Mouse (Mus musculus): Measurements from ENCODE around the gene Rab3d. TPM values are rescaled to one million over a fixed set of nuclear protein-coding genes. Genes with fewer than 3 reads are reported as not detected.
A peak's percentile ranks its signal among the peaks of the same experiment; 100 is the strongest.

The Rab3d gene
- polyA plus RNA-seq, 1 experiment from 2014 or later = 7.5 TPM

GRCm38 (mm10) chr9:21958372-21958771 is 40.4 kb upstream of the Rab3d start:
- no peaks in the 10 kb centered on the region for H3K9me3 ChIP-seq (ENCODE audit: control insufficient read depth, low read length)
- WGBS = 85% methylated on average over 5 of the region's 5 CpGs
- no peak for DNase-seq (ENCODE audit: low spot score)
- no peak for ATAC-seq (replicated peaks; ENCODE audit: low FRiP score)
- peaks cover 9% of the 10 kb centered on the region; the same call in 1 of the 2 replicates for H3K4me1 ChIP-seq (replicated peaks; ENCODE audit: control insufficient read depth, insufficient read depth, low read length)
- no peak overlapping the region for H3K4me3 ChIP-seq (ENCODE audit: low read depth, low read length)
- H3K36me3 ChIP-seq (ENCODE audit: control insufficient read depth, insufficient read depth, low read length) = no peaks in the 10 kb centered on the region
- H3K27ac ChIP-seq (ENCODE audit: low read depth, low read length) = no peak overlapping the region
- no peak overlapping the region for H3K4me2 ChIP-seq (ENCODE audit: low read depth, low read length, severe bottlenecking)
- no peak overlapping the region for H3K9ac ChIP-seq (ENCODE audit: low read length)
- peaks cover 38% of the 10 kb centered on the region for H3K27me3 ChIP-seq (ENCODE audit: control insufficient read depth, insufficient read depth, low read length)

GRCm38 (mm10) chr9:21955570-21956281 is 37.7 kb upstream of the Rab3d start, which contains the start of gene Swsap1:
TSS of gene Swsap1 (plus strand) at chr9:21955755.
- under 1% methylated on average over 51 of the region's 54 CpGs for WGBS
- peaks cover 6% of the 10 kb centered on the region; the same call in 1 of the 2 replicates for H3K4me1 ChIP-seq (replicated peaks; ENCODE audit: control insufficient read depth, insufficient read depth, low read length)
- H3K36me3 ChIP-seq (ENCODE audit: control insufficient read depth, insufficient read depth, low read length) = no peaks in the 10 kb centered on the region
- H3K4me3 ChIP-seq (ENCODE audit: low read depth, low read length) = peak within 1 kb of the TSS; percentile 73
- DNase-seq (ENCODE audit: low spot score) (peak; percentile 96), ATAC-seq (replicated peaks; ENCODE audit: low FRiP score) (peak; percentile 98)
- H3K4me2 ChIP-seq (ENCODE audit: low read depth, low read length, severe bottlenecking) = peak within 1 kb of the TSS; percentile 61
- H3K27me3 ChIP-seq (ENCODE audit: control insufficient read depth, insufficient read depth, low read length) = peaks cover 12% of the 10 kb centered on the region
- H3K9ac ChIP-seq (ENCODE audit: low read length) = peak within 1 kb of the TSS; percentile 89
- no peaks in the 10 kb centered on the region for H3K9me3 ChIP-seq (ENCODE audit: control insufficient read depth, low read length)
- peak within 1 kb of the TSS; percentile 80 for H3K27ac ChIP-seq (ENCODE audit: low read depth, low read length)

GRCm38 (mm10) chr9:21955225-21955569 is 37.2 kb upstream of the Rab3d start:
- 2% methylated on average over 18 of the region's 18 CpGs for WGBS
- peaks cover 7% of the 10 kb centered on the region for H3K27me3 ChIP-seq (ENCODE audit: control insufficient read depth, insufficient read depth, low read length)

GRCm38 (mm10) chr9:21954635-21955034 is 36.6 kb upstream of the Rab3d start:
- H3K4me1 ChIP-seq (replicated peaks; ENCODE audit: control insufficient read depth, insufficient read depth, low read length) = peaks cover 6% of the 10 kb centered on the region; the same call in 1 of the 2 replicates
- no peaks in the 10 kb centered on the region for H3K36me3 ChIP-seq (ENCODE audit: control insufficient read depth, insufficient read depth, low read length)
- no peak overlapping the region for H3K9ac ChIP-seq (ENCODE audit: low read length)
- ATAC-seq (replicated peaks; ENCODE audit: low FRiP score) = no peak
- H3K27me3 ChIP-seq (ENCODE audit: control insufficient read depth, insufficient read depth, low read length) = peaks cover 4% of the 10 kb centered on the region
- 80% methylated on average over 3 of the region's 3 CpGs for WGBS
- no peaks in the 10 kb centered on the region for H3K9me3 ChIP-seq (ENCODE audit: control insufficient read depth, low read length)
- H3K27ac ChIP-seq (ENCODE audit: low read depth, low read length) = no peak overlapping the region
- no peak for DNase-seq (ENCODE audit: low spot score)
- H3K4me3 ChIP-seq (ENCODE audit: low read depth, low read length) = no peak overlapping the region
- peak overlapping the region; percentile 61; the same call in 1 of the 2 replicates for H3K4me2 ChIP-seq (ENCODE audit: low read depth, low read length, severe bottlenecking)

More at GRCm38 (mm10) chr9:21955225-21955569, 37.2 kb upstream of the Rab3d start:
- H3K4me3 ChIP-seq (ENCODE audit: low read depth, low read length) = peak overlapping the region; percentile 73
- no peaks in the 10 kb centered on the region for H3K9me3 ChIP-seq (ENCODE audit: control insufficient read depth, low read length)
- H3K36me3 ChIP-seq (ENCODE audit: control insufficient read depth, insufficient read depth, low read length) = no peaks in the 10 kb centered on the region
- H3K9ac ChIP-seq (ENCODE audit: low read length) = peak overlapping the region; percentile 89
- H3K4me1 ChIP-seq (replicated peaks; ENCODE audit: control insufficient read depth, insufficient read depth, low read length) = peaks cover 6% of the 10 kb centered on the region; the same call in 1 of the 2 replicates
- ATAC-seq (replicated peaks; ENCODE audit: low FRiP score) = peak; percentile 66
- peak overlapping the region; percentile 61 for H3K4me2 ChIP-seq (ENCODE audit: low read depth, low read length, severe bottlenecking)
- H3K27ac ChIP-seq (ENCODE audit: low read depth, low read length) = peak overlapping the region; percentile 80; the same call in 1 of the 2 replicates
- DNase-seq (ENCODE audit: low spot score) = no peak

GRCm38 (mm10) chr9:21953600-21953999 is 35.6 kb upstream of the Rab3d start:
- Histone ChIP-seq H3K4me2 (ENCODE audit: low read depth, low read length, severe bottlenecking) (no peak overlapping the region), H3K27ac (ENCODE audit: low read depth, low read length) (no peak overlapping the region)

GRCm38 (mm10) chr9:21951977-21952376 is 34.0 kb upstream of the Rab3d start:
- Histone ChIP-seq H3K9me3 (ENCODE audit: control insufficient read depth, low read length) (no peaks in the 10 kb centered on the region), H3K36me3 (ENCODE audit: control insufficient read depth, insufficient read depth, low read length) (no peaks in the 10 kb centered on the region), H3K9ac (ENCODE audit: low read length) (no peak overlapping the region), H3K27ac (ENCODE audit: low read depth, low read length) (no peak overlapping the region), H3K4me1 (replicated peaks; ENCODE audit: control insufficient read depth, insufficient read depth, low read length) (peaks cover 9% of the 10 kb centered on the region; the same call in 1 of the 2 replicates), H3K4me3 (ENCODE audit: low read depth, low read length) (no peak overlapping the region), H3K27me3 (ENCODE audit: control insufficient read depth, insufficient read depth, low read length) (no peaks in the 10 kb centered on the region), H3K4me2 (ENCODE audit: low read depth, low read length, severe bottlenecking) (no peak overlapping the region)
- ATAC-seq (replicated peaks; ENCODE audit: low FRiP score) (no peak), DNase-seq (ENCODE audit: low spot score) (no peak)
- 93% methylated on average over 3 of the region's 3 CpGs for WGBS

More at GRCm38 (mm10) chr9:21953600-21953999, 35.6 kb upstream of the Rab3d start:
- Histone ChIP-seq H3K9me3 (ENCODE audit: control insufficient read depth, low read length) (no peaks in the 10 kb centered on the region), H3K36me3 (ENCODE audit: control insufficient read depth, insufficient read depth, low read length) (no peaks in the 10 kb centered on the region), H3K4me1 (replicated peaks; ENCODE audit: control insufficient read depth, insufficient read depth, low read length) (peaks cover 6% of the 10 kb centered on the region; the same call in 1 of the 2 replicates), H3K9ac (ENCODE audit: low read length) (no peak overlapping the region), H3K4me3 (ENCODE audit: low read depth, low read length) (no peak overlapping the region), H3K27me3 (ENCODE audit: control insufficient read depth, insufficient read depth, low read length) (no peaks in the 10 kb centered on the region)
- WGBS = 11% methylated on average over 3 of the region's 3 CpGs
- ATAC-seq (replicated peaks; ENCODE audit: low FRiP score) (no peak), DNase-seq (ENCODE audit: low spot score) (no peak)

- Histone ChIP-seq H3K27me3 (ENCODE audit: control insufficient read depth, insufficient read depth, low read length) (no peaks in the 10 kb centered on the region), H3K9ac (ENCODE audit: low read length) (no peak overlapping the region), H3K9me3 (ENCODE audit: control insufficient read depth, low read length) (no peaks in the 10 kb centered on the region), H3K27ac (ENCODE audit: low read depth, low read length) (no peak overlapping the region), H3K4me1 (replicated peaks; ENCODE audit: control insufficient read depth, insufficient read depth, low read length) (peaks cover 4% of the 10 kb centered on the region; the same call in 1 of the 2 replicates), H3K4me2 (ENCODE audit: low read depth, low read length, severe bottlenecking) (no peak overlapping the region), H3K4me3 (ENCODE audit: low read depth, low read length) (no peak overlapping the region), H3K36me3 (ENCODE audit: control insufficient read depth, insufficient read depth, low read length) (no peaks in the 10 kb centered on the region)
- DNase-seq (ENCODE audit: low spot score) = peak; percentile 87
- WGBS = 21% methylated on average over 11 of the region's 11 CpGs
- no peak for ATAC-seq (replicated peaks; ENCODE audit: low FRiP score)
Observed at GRCm38 (mm10) chr9:21950322-21950721, 32.3 kb upstream of the Rab3d start.

- Histone ChIP-seq H3K4me1 (replicated peaks; ENCODE audit: control insufficient read depth, insufficient read depth, low read length) (peaks cover 4% of the 10 kb centered on the region; the same call in 1 of the 2 replicates), H3K9me3 (ENCODE audit: control insufficient read depth, low read length) (no peaks in the 10 kb centered on the region), H3K36me3 (ENCODE audit: control insufficient read depth, insufficient read depth, low read length) (no peaks in the 10 kb centered on the region), H3K9ac (ENCODE audit: low read length) (no peak overlapping the region), H3K27me3 (ENCODE audit: control insufficient read depth, insufficient read depth, low read length) (no peaks in the 10 kb centered on the region), H3K4me3 (ENCODE audit: low read depth, low read length) (no peak overlapping the region), H3K27ac (ENCODE audit: low read depth, low read length) (no peak overlapping the region), H3K4me2 (ENCODE audit: low read depth, low read length, severe bottlenecking) (no peak overlapping the region)
- DNase-seq (ENCODE audit: low spot score) (no peak), ATAC-seq (replicated peaks; ENCODE audit: low FRiP score) (no peak)
- WGBS = 68% methylated on average over 6 of the region's 6 CpGs
Observed at GRCm38 (mm10) chr9:21948790-21949189, 30.8 kb upstream of the Rab3d start.

Data from forebrain, embryonic 11.5 days (tissue).